Mouse (Mus musculus) cerebellum, adult 18-20 months (tissue): ENCODE data around the gene Arrdc3.

ENCODE experiments used
- DNase-seq, 2 experiments: peaks; one replicate each; pipeline ENCODE4 v3.0.0; 2021

Arrdc3 gene

DNA sequence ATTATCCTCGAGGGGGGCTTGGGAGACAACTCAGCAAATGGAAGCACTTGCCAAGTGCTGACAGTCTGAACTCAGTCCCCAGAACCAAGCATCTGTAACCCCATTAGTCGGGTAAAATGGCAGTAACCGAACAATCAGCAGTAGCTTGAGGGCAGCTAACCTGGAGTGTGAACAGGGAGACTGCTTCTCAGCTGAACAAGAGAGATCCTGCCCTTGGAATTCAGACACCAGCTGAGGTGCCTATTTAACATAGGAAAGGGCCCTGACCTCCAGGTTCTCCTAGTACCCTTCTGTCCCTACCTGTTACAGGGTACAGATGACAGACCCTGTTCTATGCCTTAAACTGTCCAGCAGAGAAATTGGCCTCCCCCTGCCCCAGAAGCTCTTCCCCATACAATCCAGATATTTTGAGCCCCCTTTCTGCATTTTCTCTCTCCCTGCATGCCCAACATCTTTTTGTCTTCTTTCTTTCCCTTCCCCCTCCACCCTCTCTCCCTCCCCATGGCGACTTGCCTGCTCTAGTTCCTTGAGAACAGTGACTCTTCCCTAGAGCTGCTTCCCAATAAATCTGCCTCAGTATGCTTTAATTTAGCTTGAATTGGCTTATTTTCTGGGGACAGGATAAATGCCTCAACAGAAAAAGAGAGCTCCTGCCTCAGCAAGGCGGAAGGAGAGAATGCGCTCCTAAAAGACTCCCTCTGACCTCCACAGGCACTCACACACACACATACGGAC lies 38.6 kb downstream of the Arrdc3 start:
- DNase-seq, result no peak

DNA sequence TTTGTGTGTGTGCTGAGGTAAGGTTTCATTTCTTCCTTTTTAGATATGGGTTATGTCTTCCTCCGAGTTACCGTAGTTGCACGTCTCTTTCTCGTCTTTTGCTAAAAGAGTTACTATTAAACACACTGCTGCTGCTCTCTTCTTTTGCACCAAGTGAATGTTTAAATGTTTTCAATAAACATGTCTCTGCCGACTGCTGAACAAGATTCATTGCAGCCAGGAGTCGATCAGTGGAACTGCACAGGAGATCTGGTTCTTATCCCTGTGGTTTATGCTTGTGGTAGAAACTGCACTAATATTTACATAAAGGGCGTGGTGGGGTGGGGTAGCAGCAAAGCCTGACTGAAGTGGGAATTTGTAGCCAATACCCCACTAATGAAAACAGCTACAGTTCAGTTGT lies 45.0 kb downstream of the Arrdc3 start:
- no peak for DNase-seq

DNA sequence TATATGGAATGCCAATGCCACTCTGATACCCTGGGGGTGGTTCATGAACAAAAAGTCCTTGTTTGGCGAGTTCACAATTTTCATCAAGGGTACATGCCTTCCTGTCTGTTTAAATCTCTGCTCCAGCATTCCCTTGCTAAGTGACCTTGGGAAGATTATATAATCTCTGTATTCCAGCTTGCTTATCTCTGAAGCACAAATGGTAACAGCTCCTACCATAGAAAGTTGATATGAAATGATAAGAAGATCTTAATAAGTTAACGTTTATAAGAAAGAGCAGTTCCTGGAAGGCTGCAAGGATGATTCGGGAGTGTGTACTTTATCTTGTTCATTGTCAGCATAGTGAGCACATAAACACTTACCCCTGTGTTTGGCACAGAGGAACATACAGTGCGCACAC lies 46.8 kb downstream of the Arrdc3 start:
- no peak for DNase-seq

DNA sequence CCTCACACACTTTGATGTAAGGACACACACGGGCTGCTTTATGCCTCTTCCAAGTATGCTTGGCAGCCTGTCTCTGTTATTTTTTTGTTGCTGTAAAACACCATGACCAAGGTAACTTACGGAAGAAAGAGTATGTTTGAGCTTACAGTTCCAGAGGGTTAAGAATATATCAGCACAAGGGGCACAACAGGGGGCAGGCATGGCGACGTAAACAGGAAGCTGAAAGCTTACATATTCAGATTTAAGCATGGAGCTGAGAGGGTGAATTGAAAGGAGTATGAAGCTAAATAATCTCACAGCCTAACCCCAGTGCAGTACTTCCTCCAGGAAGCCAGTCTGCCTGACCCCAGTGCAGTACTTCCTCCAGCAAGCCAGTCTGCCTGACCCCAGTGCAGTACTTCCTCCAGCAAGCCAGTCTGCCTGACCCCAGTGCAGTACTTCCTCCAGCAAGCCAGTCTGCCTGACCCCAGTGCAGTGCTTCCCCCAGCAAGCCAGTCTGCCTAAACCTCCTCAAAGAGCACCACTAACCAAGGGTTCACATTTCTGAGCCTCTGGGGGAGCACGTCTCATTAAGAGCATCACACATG lies 49.7 kb downstream of the Arrdc3 start:
- no peak for DNase-seq

DNA sequence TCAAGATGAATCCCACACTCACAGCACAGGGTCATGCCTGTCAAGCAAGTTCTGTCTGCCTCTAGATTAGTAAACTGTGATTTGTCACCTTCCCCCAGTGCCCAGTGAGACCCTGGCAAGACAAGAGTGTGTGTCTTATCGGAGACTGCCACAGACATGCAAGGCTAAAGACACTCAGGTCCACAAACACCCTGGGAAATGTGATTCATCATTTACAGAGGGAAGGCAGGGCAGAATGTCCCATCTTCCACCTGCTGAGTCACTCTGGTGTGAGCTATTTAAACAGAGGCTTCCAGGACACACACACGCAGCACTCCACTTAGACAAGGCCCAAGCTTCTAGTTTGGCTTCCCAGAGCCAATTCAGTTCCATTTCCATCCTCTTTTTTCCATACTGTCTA lies 53.2 kb downstream of the Arrdc3 start:
- DNase-seq, result no peak

- DNase-seq, result no peak
Observed at GRCm38 (mm10) chr13:80939228-80939627, 56.0 kb downstream of the Arrdc3 start.

- no peak for DNase-seq
Observed at GRCm38 (mm10) chr13:80939866-80940265, 56.7 kb downstream of the Arrdc3 start.

GRCm38 (mm10) chr13:80940421-80940820 lies 57.2 kb downstream of the Arrdc3 start:
- DNase-seq, result peak in 1 of 2 experiments; percentile 8

GRCm38 (mm10) chr13:80940860-80941630 lies 57.9 kb downstream of the Arrdc3 start:
- no peak for DNase-seq

- no peak for DNase-seq
Observed at GRCm38 (mm10) chr13:80944532-80944931, 61.3 kb downstream of the Arrdc3 start.
